Mouse (Mus musculus) ES-Bruce4 (cell line): ENCODE measurements at regions not wholly inside any gene's neighbourhood (a gene's known extent, or its start where the extent isn't known, plus 50 kb on each side); places are given as distances from the start of the nearest gene placed in this dataset.
"Not testable (repeated sequence)": the region's sequence is repeated elsewhere in the genome, so short reads cannot be mapped to it uniquely, and the experiment has no call there.

Source experiments
- H3K27ac ChIP-seq: 2 replicates; pipeline ENCODE4 v1.5.1; 2012; ENCODE audit warnings: low read length, inconsistent platforms; ENCODE audit not compliant: insufficient read depth
- H3K27me3 ChIP-seq: 2 replicates; pipeline ENCODE4 v1.6.1; 2012; ENCODE audit warnings: mild to moderate bottlenecking, low read length, inconsistent platforms; ENCODE audit not compliant: control insufficient read depth, poor library complexity, insufficient read depth, severe bottlenecking
- H3K36me3 ChIP-seq: 2 replicates; pipeline ENCODE4 v1.6.1; 2012; ENCODE audit warnings: inconsistent platforms, mild to moderate bottlenecking, low read length, moderate library complexity; ENCODE audit not compliant: control insufficient read depth, poor library complexity, insufficient read depth, severe bottlenecking
- H3K4me1 ChIP-seq: one replicate; pipeline ENCODE4 v1.8.1; 2011; ENCODE audit warnings: low read length; ENCODE audit not compliant: control insufficient read depth, insufficient read depth
- H3K4me3 ChIP-seq: 2 replicates; pipeline ENCODE4 v1.5.1; 2011; ENCODE audit warnings: low read depth, mild to moderate bottlenecking, low read length
- H3K9ac ChIP-seq: 2 replicates; pipeline ENCODE4 v1.6.1; 2012; ENCODE audit warnings: low read depth, mild to moderate bottlenecking, inconsistent platforms; ENCODE audit not compliant: poor library complexity, severe bottlenecking
- H3K9me3 ChIP-seq: replicated peaks from 2 replicates; pipeline ENCODE4 v1.6.1; 2012; ENCODE audit warnings: mild to moderate bottlenecking, low read length, inconsistent platforms; ENCODE audit not compliant: control insufficient read depth, poor library complexity, insufficient read depth, severe bottlenecking
- CTCF ChIP-seq: IDR thresholded peaks from one replicate; pipeline ENCODE4 v1.8.1; 2011; ENCODE audit warnings: low read depth, low read length
- EP300 ChIP-seq: IDR thresholded peaks from 2 replicates; pipeline ENCODE4 v1.6.1; 2011; ENCODE audit warnings: low read depth, low read length; ENCODE audit not compliant: insufficient read depth
- POLR2A ChIP-seq: IDR thresholded peaks from one replicate; pipeline ENCODE4 v1.8.1; 2011; ENCODE audit warnings: low read length; ENCODE audit not compliant: insufficient read depth

DNA sequence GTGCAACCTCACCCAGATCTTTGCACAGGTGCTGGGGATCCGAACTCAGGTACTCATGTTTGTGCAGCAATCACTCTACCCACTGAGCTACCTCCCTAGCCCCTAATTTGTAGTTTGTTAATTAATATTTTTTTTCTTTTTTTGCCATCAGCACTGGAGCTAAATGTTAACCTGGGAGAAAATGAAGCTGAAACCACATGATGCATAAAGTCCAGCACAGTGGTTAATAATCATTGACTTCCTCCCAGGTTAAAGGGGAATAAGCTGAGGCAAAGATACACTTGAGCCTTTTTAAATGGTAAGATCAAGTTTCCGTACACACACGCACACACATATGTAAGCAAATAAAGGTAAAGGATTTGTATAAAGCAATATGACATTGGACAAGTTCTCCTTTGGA is 273.0 kb upstream of the Maf start:
- Histone ChIP-seq H3K9ac (no peak overlapping the region), H3K4me3 (no peak overlapping the region), H3K27ac (no peak overlapping the region), H3K36me3 (no peaks in the 10 kb centered on the region), H3K27me3 (no peaks in the 10 kb centered on the region), H3K9me3 (no peaks in the 10 kb centered on the region), H3K4me1 (no peaks in the 10 kb centered on the region)
- no peak for TF ChIP-seq CTCF

DNA sequence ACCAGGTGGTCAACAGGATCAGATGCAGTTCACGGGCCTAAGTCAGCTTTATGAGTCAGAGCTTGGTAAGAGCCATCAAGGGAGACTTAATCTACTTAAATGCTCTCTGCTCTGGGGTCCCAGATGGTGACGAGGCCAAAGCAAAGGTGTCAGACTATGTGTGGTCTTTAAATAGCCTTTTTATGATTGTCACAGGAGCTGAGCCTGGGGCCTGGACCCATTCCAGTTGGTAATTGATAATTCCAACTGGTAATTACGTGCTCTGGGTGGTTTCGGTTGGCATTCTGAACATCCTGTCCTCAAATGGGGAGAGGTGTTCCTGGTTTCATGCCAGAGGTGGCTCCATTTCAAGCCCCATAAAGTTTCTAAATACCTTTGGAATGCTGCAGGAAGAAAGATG is 269.6 kb upstream of the Maf start:
- Histone ChIP-seq H3K9me3 (no peaks in the 10 kb centered on the region), H3K4me3 (no peak overlapping the region), H3K36me3 (no peaks in the 10 kb centered on the region), H3K27ac (no peak overlapping the region), H3K9ac (no peak overlapping the region), H3K27me3 (no peaks in the 10 kb centered on the region), H3K4me1 (no peaks in the 10 kb centered on the region)
- TF ChIP-seq EP300 (no peak), POLR2A (no peak), CTCF (no peak)

DNA sequence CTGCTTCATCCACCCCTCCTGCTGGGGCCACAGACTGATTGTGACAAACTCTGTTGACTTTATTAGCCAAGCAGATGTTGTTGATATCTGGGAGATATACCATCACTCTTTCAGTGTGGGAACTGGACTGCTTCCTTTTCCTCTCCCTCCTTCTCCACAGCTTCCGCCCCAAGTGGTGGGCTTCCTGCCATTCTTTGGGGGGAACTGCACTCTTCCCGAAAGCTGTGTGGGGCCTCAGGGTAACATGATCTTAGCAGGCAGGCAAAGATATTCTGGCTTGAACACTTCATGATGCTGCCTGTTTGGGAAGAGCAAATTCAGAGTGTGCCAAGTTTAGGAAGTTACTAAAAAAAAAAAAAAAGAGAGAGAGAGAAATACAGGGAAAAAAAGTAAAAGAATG is 267.1 kb upstream of the Maf start:
- Histone ChIP-seq H3K27me3 (no peaks in the 10 kb centered on the region; the same call in 1 of the 2 replicates), H3K9me3 (no peaks in the 10 kb centered on the region), H3K4me3 (no peak overlapping the region), H3K9ac (no peak overlapping the region), H3K27ac (no peak overlapping the region), H3K4me1 (no peaks in the 10 kb centered on the region), H3K36me3 (no peaks in the 10 kb centered on the region)
- TF ChIP-seq POLR2A = no peak
- TF ChIP-seq CTCF = no peak
- TF ChIP-seq EP300 = no peak

DNA sequence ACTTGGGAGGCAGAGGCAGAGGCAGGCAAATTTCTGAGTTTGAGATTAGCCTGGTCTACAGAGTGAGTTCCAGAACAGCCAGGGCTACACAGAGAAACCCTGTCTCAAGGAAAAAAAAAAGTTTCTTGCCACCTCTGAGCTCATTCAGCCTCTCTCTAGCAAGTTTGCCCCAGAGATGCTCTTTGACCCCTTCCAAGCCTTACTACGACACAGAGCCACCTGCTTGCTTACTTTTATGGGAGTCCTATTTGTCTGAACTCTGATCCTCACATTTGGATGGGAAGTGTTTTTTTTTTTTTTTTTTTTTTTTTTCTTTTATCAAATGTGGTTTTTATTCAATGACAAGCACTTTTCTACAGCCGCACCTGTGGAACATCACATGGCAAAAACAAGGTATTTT is 263.8 kb upstream of the Maf start:
- H3K36me3 ChIP-seq, H3K9ac ChIP-seq, H3K4me1 ChIP-seq, H3K27ac ChIP-seq, H3K9me3 ChIP-seq, H3K27me3 ChIP-seq, H3K4me3 ChIP-seq: not testable (repeated sequence)

DNA sequence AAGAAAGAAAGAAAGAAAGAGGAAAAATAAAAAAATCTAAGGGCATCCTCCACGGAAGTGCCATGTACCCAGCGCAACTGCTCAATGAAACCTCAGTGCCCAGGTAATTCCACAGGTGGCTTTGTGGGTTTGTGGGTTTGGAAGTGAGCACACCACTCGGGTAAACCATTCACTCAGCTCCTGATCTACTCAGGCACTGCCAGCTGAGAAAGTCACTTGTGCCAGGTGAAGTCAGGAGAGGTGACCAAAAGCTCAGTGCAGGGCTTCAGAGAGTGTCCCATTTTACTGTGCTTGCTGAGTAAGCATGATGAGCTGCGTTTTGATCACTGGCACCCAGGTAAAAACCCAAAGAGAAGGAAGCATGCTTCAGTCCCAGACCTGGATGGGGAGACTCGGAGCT is 260.5 kb upstream of the Maf start:
- no peaks in the 10 kb centered on the region for H3K4me1 ChIP-seq
- H3K4me3 ChIP-seq = no peak overlapping the region
- no peak overlapping the region for H3K9ac ChIP-seq
- TF ChIP-seq CTCF (no peak), POLR2A (no peak), EP300 (no peak)
- H3K27ac ChIP-seq = no peak overlapping the region
- no peaks in the 10 kb centered on the region; the same call in 1 of the 2 replicates for H3K27me3 ChIP-seq
- no peaks in the 10 kb centered on the region for H3K36me3 ChIP-seq
- no peaks in the 10 kb centered on the region for H3K9me3 ChIP-seq

DNA sequence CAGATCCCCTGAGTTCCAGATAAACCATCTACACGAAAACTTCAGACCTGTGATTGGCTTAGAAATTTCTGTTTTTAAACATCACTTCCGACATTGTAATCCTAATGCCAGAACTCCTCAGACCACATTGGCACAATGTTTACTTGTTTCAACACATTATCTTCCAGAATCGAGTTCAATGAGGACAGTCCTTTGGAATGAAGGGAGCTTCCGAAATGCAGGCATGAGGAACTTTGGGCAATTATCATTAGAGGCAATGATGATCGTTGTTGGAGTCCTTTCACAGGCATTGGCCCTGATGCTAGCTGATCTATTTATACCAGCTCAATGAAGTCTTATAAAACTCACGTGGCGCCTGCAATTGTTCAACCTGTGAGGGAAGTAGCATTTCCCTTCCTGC is 258.4 kb upstream of the Maf start:
- Histone ChIP-seq H3K9me3 (no peaks in the 10 kb centered on the region), H3K4me3 (no peak overlapping the region), H3K9ac (no peak overlapping the region), H3K36me3 (no peaks in the 10 kb centered on the region), H3K27ac (no peak overlapping the region), H3K4me1 (no peaks in the 10 kb centered on the region), H3K27me3 (no peaks in the 10 kb centered on the region; the same call in 1 of the 2 replicates)
- TF ChIP-seq CTCF (no peak), POLR2A (no peak), EP300 (no peak)

DNA sequence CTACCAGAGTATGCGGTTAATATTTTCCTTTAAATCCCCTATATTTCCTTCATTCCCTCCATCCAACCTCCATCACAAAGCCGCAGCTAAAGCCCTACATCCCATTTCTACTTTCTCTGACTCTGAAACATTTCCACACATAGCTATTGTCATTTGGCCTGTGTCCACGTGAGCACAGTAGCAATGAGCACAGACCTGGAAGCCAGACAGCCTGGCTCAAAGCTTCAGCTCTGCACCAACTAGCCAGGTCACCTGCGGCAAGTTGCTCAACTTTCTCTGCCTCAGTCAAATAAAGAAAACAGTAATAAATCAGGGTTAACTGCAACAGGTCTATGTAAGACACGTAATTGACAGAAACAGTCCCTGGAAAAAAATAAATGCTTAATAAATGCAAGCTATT is 247.8 kb upstream of the Maf start:
- no peak overlapping the region for H3K9ac ChIP-seq
- TF ChIP-seq EP300 (no peak), CTCF (no peak), POLR2A (no peak)
- H3K36me3 ChIP-seq = no peaks in the 10 kb centered on the region

More for the DNA sequence above, 247.8 kb upstream of the Maf start:
- H3K9me3 ChIP-seq = no peaks in the 10 kb centered on the region
- H3K27me3 ChIP-seq = no peaks in the 10 kb centered on the region
- H3K27ac ChIP-seq = no peak overlapping the region
- no peaks in the 10 kb centered on the region for H3K4me1 ChIP-seq
- no peak overlapping the region for H3K4me3 ChIP-seq
